Mouse (Mus musculus) bone marrow macrophage, adult 2 months (primary cell): ENCODE data around the gene Gpr143.

ENCODE experiments used
- CTCF ChIP-seq: IDR thresholded peaks from 2 replicates; pipeline ENCODE4 v1.5.1; 2012; ENCODE audit warnings: low read depth, mild to moderate bottlenecking, low read length, moderate library complexity
- POLR2A ChIP-seq: IDR thresholded peaks from 2 replicates; pipeline ENCODE4 v1.6.1; 2012; ENCODE audit warnings: mild to moderate bottlenecking, low read depth, low read length, borderline replicate concordance

GRCm38 (mm10) chrX:152743642-152744041 lies 38.1 kb upstream of the Gpr143 start:
- TF ChIP-seq CTCF (no peak), POLR2A (no peak)
